Mouse (Mus musculus) right cerebral cortex, adult 18-20 months (tissue): Measurements from ENCODE around the gene Col1a2.

Source experiments
- DNase-seq: peaks from one replicate; pipeline ENCODE4 v3.0.0; 2022; ENCODE audit warnings: mixed read lengths

Gene Col1a2

GRCm38 (mm10) chr6:4590089-4590488 lies 85.5 kb downstream of the Col1a2 start:
- DNase-seq, result no peak
